Mouse (Mus musculus) liver, adult (tissue): ENCODE measurements at regions not wholly inside any gene's neighbourhood (a gene's known extent, or its start where the extent isn't known, plus 50 kb on each side); places are given as distances from the start of the nearest gene placed in this dataset.

Experiments used
- GATA4 ChIP-seq: IDR thresholded peaks from 2 replicates; pipeline ENCODE4 v1.6.1; 2014; ENCODE audit warnings: mild to moderate bottlenecking, low read length; ENCODE audit not compliant: insufficient replicate concordance

DNA sequence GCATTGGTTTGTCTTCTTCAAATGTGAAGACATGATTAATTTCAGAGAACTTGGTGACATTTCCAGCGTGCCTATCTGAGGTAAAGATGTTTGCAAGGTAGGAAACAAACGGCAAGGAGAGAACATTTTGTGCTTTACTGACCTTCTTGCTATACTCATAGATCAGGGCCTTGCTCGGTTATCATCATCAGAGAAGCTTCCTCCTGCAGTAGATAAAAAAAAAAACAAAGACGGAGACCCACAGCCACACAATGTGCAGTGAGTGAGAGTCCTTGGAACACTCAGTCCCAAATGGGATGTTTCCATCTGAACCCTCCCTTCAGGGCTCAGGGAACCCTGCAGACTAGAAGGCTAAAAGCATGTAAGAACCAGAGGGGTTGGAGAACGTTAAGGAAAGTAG, 374.6 kb downstream of the Adamts20 start:
- TF ChIP-seq GATA4: no peak

DNA sequence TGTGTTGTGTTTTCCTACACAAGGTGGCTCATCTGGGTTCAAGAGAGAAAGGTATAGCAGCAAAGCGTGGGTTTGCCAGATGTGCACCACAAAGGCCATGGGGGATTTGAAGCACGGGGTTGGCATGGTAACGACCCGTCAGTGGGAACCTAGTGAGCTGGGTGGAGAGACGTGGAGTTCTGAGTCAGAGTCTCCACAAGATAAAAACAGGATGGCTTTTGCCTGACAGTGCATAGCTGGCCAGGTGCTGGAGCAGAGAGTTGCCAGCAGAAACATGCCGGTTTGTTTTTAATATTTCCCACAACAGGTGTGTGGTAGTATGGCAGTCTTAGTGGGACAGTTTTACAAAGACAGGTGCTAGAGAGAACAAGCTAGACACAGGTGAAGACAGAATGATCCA, 375.4 kb downstream of the Adamts20 start:
- TF ChIP-seq GATA4: no peak

DNA sequence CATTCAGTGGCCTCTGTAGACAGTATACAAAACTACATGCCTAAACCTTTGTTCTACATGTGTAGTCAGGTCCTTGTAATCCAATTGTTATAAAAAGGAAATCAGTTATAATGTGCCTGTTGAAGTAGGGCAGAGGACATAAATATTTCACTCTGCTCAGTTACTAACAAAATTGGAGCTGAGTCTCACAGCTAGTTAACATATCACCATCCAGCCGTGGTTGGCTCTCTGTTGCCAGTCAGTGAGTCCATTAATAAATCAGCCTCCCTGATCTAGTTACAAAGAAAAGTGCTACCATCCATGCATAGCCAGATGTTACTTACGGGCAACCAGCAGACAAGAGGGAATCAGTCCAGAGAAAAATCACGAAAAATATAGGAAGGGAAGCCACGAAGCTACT, 382.8 kb downstream of the Adamts20 start:
- TF ChIP-seq GATA4: no peak

GRCm38 (mm10) chr15:94077056-94077455, 388.2 kb downstream of the Adamts20 start:
- no peak for TF ChIP-seq GATA4

GRCm38 (mm10) chr15:94074161-94074950, 390.9 kb downstream of the Adamts20 start:
- no peak for TF ChIP-seq GATA4

- no peak for TF ChIP-seq GATA4
These were observed 397.5 kb downstream of the Adamts20 start for GRCm38 (mm10) chr15:94067721-94068120.

GRCm38 (mm10) chr15:94049638-94050273, 415.5 kb downstream of the Adamts20 start:
- no peak for TF ChIP-seq GATA4

DNA sequence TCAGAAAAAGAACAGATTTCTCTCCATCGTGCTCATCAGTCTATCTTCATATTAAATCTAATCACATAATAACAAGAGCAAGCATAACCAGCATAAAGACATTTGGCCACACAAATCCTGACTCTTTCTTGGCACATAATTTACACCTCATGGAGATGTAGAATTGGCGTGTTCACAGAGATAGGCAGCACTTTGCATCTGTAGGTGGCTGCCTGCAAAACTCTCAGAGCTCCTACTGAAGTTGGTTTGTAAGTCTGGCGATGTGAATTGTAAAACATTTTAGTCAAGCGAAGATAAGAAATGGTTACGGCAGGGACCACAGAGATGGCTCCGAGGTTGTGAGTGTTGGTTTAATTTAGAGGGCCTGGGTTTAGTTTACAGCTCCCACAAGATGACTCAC, 419.0 kb downstream of the Adamts20 start:
- TF ChIP-seq GATA4: no peak

DNA sequence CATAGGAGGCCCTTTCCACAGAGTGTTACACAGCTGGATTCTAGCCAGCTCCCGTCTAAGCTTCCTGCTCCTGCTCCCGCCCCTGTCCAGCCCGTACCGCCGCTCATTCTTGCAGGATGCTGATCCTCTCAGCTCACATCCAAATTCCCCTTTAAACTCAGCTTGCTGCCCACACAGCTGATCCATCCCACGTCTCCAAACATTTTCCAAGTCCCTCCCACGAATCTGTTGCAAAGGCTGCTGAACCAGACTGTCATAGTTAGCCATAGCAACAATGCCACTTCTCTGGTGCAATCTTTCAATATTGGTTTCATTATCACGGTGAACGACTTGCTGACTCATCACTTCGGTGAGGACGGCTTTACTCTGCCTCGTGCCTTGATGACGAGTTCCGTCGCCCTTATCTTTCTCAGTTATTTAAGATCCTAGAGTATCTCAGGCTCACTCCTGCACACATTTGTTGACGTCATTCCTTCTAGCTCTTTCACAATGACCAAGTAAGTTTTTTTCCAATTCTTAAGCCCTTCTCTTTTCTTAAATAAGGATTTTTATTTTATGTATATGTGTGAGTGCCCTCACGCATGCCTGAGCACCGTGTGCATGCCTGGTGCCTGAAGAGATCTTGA, 420.0 kb downstream of the Adamts20 start:
- no peak for TF ChIP-seq GATA4

- no peak for TF ChIP-seq GATA4
These were observed 432.3 kb downstream of the Adamts20 start for GRCm38 (mm10) chr15:94032957-94033356.

DNA sequence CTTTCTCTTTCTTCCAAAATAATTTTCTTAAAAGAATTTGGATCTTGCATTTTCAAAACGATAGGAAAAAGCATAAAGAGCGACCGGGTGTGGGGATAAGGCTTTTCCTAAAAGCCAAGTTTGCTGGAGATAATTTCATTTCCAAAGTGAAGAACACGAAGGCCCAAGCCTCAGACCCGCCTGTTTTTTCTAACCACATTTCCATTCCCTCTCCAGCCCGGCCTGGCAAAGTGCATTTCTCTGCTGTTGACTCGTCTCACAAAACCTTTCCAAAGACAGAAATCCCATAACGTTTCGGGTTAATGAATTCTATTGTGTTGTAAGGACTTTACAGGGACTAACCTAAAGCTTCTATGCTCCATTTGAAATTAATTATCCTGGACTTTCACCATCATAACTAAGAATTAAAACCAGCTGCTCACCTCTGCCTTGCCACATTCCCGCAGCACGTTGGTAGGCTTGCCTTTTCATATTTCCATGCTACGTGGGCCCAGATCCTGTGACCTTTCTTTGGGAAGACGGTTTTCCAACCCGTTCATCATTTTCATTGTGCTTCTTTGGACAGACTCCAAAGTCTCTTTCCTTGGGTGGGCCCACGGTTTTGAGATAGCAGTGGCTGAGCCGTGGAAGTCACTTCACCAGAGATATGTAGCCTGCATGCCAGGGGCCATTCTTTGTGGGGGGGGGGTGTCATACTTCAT, 430.5 kb upstream of the Prickle1 start:
- TF ChIP-seq GATA4: no peak

- no peak for TF ChIP-seq GATA4
These were observed 429.7 kb upstream of the Prickle1 start for GRCm38 (mm10) chr15:94025239-94025971.

GRCm38 (mm10) chr15:94024806-94025205, 429.1 kb upstream of the Prickle1 start:
- no peak for TF ChIP-seq GATA4

- TF ChIP-seq GATA4: no peak
These were observed 428.5 kb upstream of the Prickle1 start for GRCm38 (mm10) chr15:94024126-94024730.

- no peak for TF ChIP-seq GATA4
These were observed 427.8 kb upstream of the Prickle1 start for GRCm38 (mm10) chr15:94023501-94023900.

- TF ChIP-seq GATA4: no peak
These were observed 422.1 kb upstream of the Prickle1 start for GRCm38 (mm10) chr15:94017814-94018213.
